ENCODE assay signal across 24 mouse cellular contexts in the genomic region with DNA sequence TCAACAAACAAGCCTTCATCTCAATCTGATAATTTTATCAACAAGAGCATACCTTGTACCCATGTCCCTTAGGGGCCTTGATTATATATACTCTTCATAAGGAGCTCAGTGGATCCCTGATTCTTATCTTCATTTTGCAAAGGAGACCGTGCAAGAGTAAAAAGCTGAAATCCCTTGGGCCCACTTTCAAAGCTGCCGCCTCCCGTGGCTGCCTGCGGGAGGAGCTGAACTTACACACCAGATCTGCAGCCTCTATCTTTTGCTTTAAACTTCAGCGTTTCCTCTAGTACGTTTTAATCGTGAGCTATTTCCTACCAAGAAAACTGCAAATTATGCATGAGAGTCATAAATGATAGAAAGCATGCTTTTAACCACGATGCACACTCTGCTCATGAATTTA. TPM values are rescaled to one million over a fixed set of nuclear protein-coding genes. Genes with fewer than 3 reads are reported as not detected.
DNase-seq lines count a peak whose midpoint lies in the region; ATAC-seq lines count a peak whose summit lies in the region.
"Had no signal": no experiment of that assay in that cellular context is flagged by ENCODE, and none has a peak within 500 bp of the region (broad histone marks: within the 10 kb centered on the region; RNA-seq: fewer than 3 reads in every experiment).

No protein-coding gene starts in this region.

- no peak for ATAC-seq in hindbrain, embryonic 14.5 days (ENCODE audit: low FRiP score)
- ATAC-seq: forebrain, embryonic 16.5 days; intestine, embryonic 15.5 days had no signal

- H3K4me2 ChIP-seq in hindbrain, embryonic 14.5 days (replicated peaks) = no peak overlapping the region
- H3K4me2 ChIP-seq: embryonic facial prominence, embryonic 13.5 days; forebrain, embryonic 12.5 days; heart, embryonic 12.5 days; intestine, embryonic 15.5 days had no signal

- H3K4me1 ChIP-seq in hindbrain, embryonic 14.5 days (replicated peaks; ENCODE audit: control insufficient read depth, insufficient read depth, low read length) = no peaks in the 10 kb centered on the region
- H3K4me1 ChIP-seq in hindbrain, embryonic 10.5 days (replicated peaks) = no peaks in the 10 kb centered on the region
- H3K4me1 ChIP-seq: embryonic facial prominence, embryonic 13.5 days; heart, embryonic 12.5 days; intestine, embryonic 15.5 days had no signal

- no peaks in the 10 kb centered on the region for H3K9me3 ChIP-seq in hindbrain, embryonic 14.5 days (ENCODE audit: control insufficient read depth, low read length)
- H3K9me3 ChIP-seq in hindbrain, embryonic 10.5 days = no peaks in the 10 kb centered on the region
- H3K9me3 ChIP-seq: embryonic facial prominence, embryonic 13.5 days; forebrain, embryonic 12.5 days; heart, embryonic 12.5 days; intestine, embryonic 15.5 days had no signal

- no peak overlapping the region for H3K4me3 ChIP-seq in hindbrain, embryonic 14.5 days (replicated peaks; ENCODE audit: low read length)
- H3K4me3 ChIP-seq in hindbrain, embryonic 10.5 days = no peak overlapping the region
- H3K4me3 ChIP-seq: embryonic facial prominence, embryonic 13.5 days; forebrain, embryonic 12.5 days; heart, embryonic 12.5 days; intestine, embryonic 15.5 days had no signal

- H3K27me3 ChIP-seq in hindbrain, embryonic 14.5 days (ENCODE audit: control insufficient read depth, insufficient read depth, low read length) = no peaks in the 10 kb centered on the region
- no peaks in the 10 kb centered on the region for H3K27me3 ChIP-seq in hindbrain, embryonic 10.5 days (ENCODE audit: insufficient read depth, poor library complexity, severe bottlenecking)
- H3K27me3 ChIP-seq: embryonic facial prominence, embryonic 13.5 days; forebrain, embryonic 12.5 days; heart, embryonic 12.5 days; intestine, embryonic 15.5 days had no signal

- H3K36me3 ChIP-seq in hindbrain, embryonic 14.5 days (replicated peaks; ENCODE audit: control insufficient read depth, insufficient read depth) = peaks cover 34% of the 10 kb centered on the region
- peaks cover 54% of the 10 kb centered on the region for H3K36me3 ChIP-seq in hindbrain, embryonic 10.5 days

- peak; percentile 61 for DNase-seq in adrenal gland, postnatal 10 days
- DNase-seq in adrenal gland, adult 18-20 months (ENCODE audit: low spot score in 2 of 2) = no peak
- DNase-seq in hindbrain, embryonic 14.5 days (ENCODE audit: low spot score) = peak; percentile 28
- DNase-seq in hindbrain, embryonic 10.5 days (ENCODE audit: low spot score) = no peak
- DNase-seq in lung, postnatal 10 days = peak; percentile 16
- DNase-seq in lung, adult 18-20 months = no peak
- peak; percentile 19 for DNase-seq in MN1 (ENCODE audit: low spot score)
- DNase-seq in neural tube, embryonic 10.5 days (ENCODE audit: extremely low spot score, low spot score) = no peak
- DNase-seq: cerebellum, adult 18-20 months; cerebellum, adult 9-11 months; cerebellum, postnatal 36 days; gastrocnemius, postnatal 10 days had no signal

- WGBS in hindbrain, embryonic 14.5 days = 76% methylated on average over 8 of the region's 8 CpGs
- 87% methylated on average over 8 of the region's 8 CpGs for WGBS in hindbrain, embryonic 10.5 days

- H3K9ac ChIP-seq in hindbrain, embryonic 14.5 days = no peak overlapping the region
- H3K9ac ChIP-seq: embryonic facial prominence, embryonic 13.5 days; forebrain, embryonic 12.5 days; heart, embryonic 12.5 days; intestine, embryonic 15.5 days had no signal

- H3K27ac ChIP-seq in hindbrain, embryonic 14.5 days = no peak overlapping the region
- no peak overlapping the region for H3K27ac ChIP-seq in hindbrain, embryonic 10.5 days
- H3K27ac ChIP-seq: embryonic facial prominence, embryonic 13.5 days; forebrain, embryonic 12.5 days; intestine, embryonic 15.5 days had no signal

RNA-seq across cellular contexts. Expression of gene Rrh, which starts 0.7 kb away (rescaled TPM):
- total RNA-seq in adrenal gland, postnatal 10 days (2021) = under 1 TPM in 1 of 2 experiments, not detected in 1; 0.27 TPM
- total RNA-seq in adrenal gland, adult 18-20 months (2021) = not detected
- polyA plus RNA-seq in hindbrain, embryonic 14.5 days (2014; fragmentation: Nextera tagmentation; extraction: Ambion mirVana) = 0.13 TPM in 1 of 2 replicates, not detected in the other
- polyA plus RNA-seq in hindbrain, embryonic 10.5 days (2016; fragmentation: Nextera tagmentation; extraction: Ambion mirVana) = 0.09 and 0.14 TPM in 2 replicates
- total RNA-seq: heart, postnatal 25 days had no signal
- polyA plus RNA-seq: hindbrain, embryonic 11.5 days; intestine, embryonic 15.5 days had no signal

RNA-seq across cellular contexts. Expression of gene Gar1, which starts 9.5 kb away (rescaled TPM):
- total RNA-seq in adrenal gland, postnatal 10 days (2021) = 10 to 100 TPM; 57.0 to 65.8 TPM
- 10 to 100 TPM; 55.6 to 57.8 TPM for total RNA-seq in adrenal gland, adult 18-20 months (2021)
- polyA plus RNA-seq in hindbrain, embryonic 14.5 days (2014; fragmentation: Nextera tagmentation; extraction: Ambion mirVana) = 18.7 and 20.9 TPM in 2 replicates
- polyA plus RNA-seq in hindbrain, embryonic 10.5 days (2016; fragmentation: Nextera tagmentation; extraction: Ambion mirVana) = 97.3 and 98.8 TPM in 2 replicates

RNA-seq across cellular contexts. Expression of gene Cfi, which starts 13.9 kb away (rescaled TPM):
- total RNA-seq in adrenal gland, postnatal 10 days (2021) = 100 to 1,000 TPM in 1 of 2 experiments, 10 to 100 TPM in 1; 47.0 to 127 TPM
- under 1 TPM in 1 of 2 experiments, not detected in 1; 0.30 TPM for total RNA-seq in adrenal gland, adult 18-20 months (2021)
- 0.56 and 0.97 TPM in 2 replicates for polyA plus RNA-seq in hindbrain, embryonic 14.5 days (2014; fragmentation: Nextera tagmentation; extraction: Ambion mirVana)
- polyA plus RNA-seq in hindbrain, embryonic 10.5 days (2016; fragmentation: Nextera tagmentation; extraction: Ambion mirVana) = 0.33 and 0.51 TPM in 2 replicates
- total RNA-seq: MEL had no signal
- polyA plus RNA-seq: C2C12 had no signal

RNA-seq across cellular contexts. Expression of gene Lrit3, which starts 17.9 kb away (rescaled TPM):
- not detected for total RNA-seq in adrenal gland, postnatal 10 days (2021)
- total RNA-seq in adrenal gland, adult 18-20 months (2021) = not detected
- not detected in 2 replicates for polyA plus RNA-seq in hindbrain, embryonic 14.5 days (2014; fragmentation: Nextera tagmentation; extraction: Ambion mirVana)
- polyA plus RNA-seq in hindbrain, embryonic 10.5 days (2016; fragmentation: Nextera tagmentation; extraction: Ambion mirVana) = not detected in 2 replicates
- total RNA-seq: gastrocnemius, postnatal 10 days; gastrocnemius, postnatal 4 days; heart, adult 8-10 months; heart, postnatal 25 days; MEL had no signal
- polyA plus RNA-seq: C2C12; embryonic facial prominence, embryonic 13.5 days; forebrain, embryonic 12.5 days; forebrain, embryonic 16.5 days; heart, embryonic 12.5 days; heart, embryonic 16.5 days; hindbrain, embryonic 11.5 days; intestine, embryonic 15.5 days had no signal

RNA-seq across cellular contexts. Expression of gene Pla2g12a, which starts 56.7 kb away (rescaled TPM):
- total RNA-seq in adrenal gland, postnatal 10 days (2021) = 10 to 100 TPM; 54.1 to 58.0 TPM
- total RNA-seq in adrenal gland, adult 18-20 months (2021) = 10 to 100 TPM; 44.9 to 49.5 TPM
- polyA plus RNA-seq in hindbrain, embryonic 14.5 days (2014; fragmentation: Nextera tagmentation; extraction: Ambion mirVana) = 38.4 and 47.0 TPM in 2 replicates
- 27.6 and 28.1 TPM in 2 replicates for polyA plus RNA-seq in hindbrain, embryonic 10.5 days (2016; fragmentation: Nextera tagmentation; extraction: Ambion mirVana)

Comparison
In these comparisons a context has a peak if more than half of its experiments do, and no peak if none do; other contexts are left out.
1. DNase-seq: peak in adrenal gland, postnatal 10 days (single experiment), hindbrain, embryonic 14.5 days (single experiment), lung, postnatal 10 days (single experiment) and MN1 (single experiment); none in adrenal gland, adult 18-20 months (0 of 2), hindbrain, embryonic 10.5 days (single experiment), lung, adult 18-20 months (0 of 2) and neural tube, embryonic 10.5 days (single experiment).
2. RNA of gene Cfi, which starts 13.9 kb away (total RNA-seq): 47.0 to 127 TPM in adrenal gland, postnatal 10 days; 0.30 TPM in adrenal gland, adult 18-20 months; every median in the first group is over 10 times any median in the second.